Mouse (Mus musculus) MEL (cell line): ENCODE measurements around the gene 4931406P16Rik. TPM values are rescaled to one million over a fixed set of nuclear protein-coding genes. Genes with fewer than 3 reads are reported as not detected.

Experiments
- DNase-seq: peaks from one replicate; pipeline ENCODE4 v3.0.0; 2011; ENCODE audit warnings: low read depth, low spot score
- H3K27ac ChIP-seq: 2 replicates; pipeline ENCODE4 v1.5.1; 2012; ENCODE audit warnings: low read depth, mild to moderate bottlenecking, control low read depth, low read length, moderate library complexity; ENCODE audit not compliant: control insufficient read depth
- H3K27me3 ChIP-seq, 2 experiments: fragments of 150-350 bp in 1 of 2; sonication (generic) in 1 of 2; 2 replicates each; pipeline ENCODE4 v1.6.1; 2012; ENCODE audit warnings: low read length in 2 of 2, mild to moderate bottlenecking in 2 of 2, improper control_type of control experiment in 1 of 2, moderate library complexity in 1 of 2; ENCODE audit not compliant: insufficient read depth in 2 of 2, control insufficient read depth in 1 of 2
- H3K36me3 ChIP-seq, 2 experiments: 2 replicates each; pipeline ENCODE4 v1.6.1; 2012 to 2014; ENCODE audit warnings: low read length in 2 of 2, improper control_type of control experiment in 1 of 2, inconsistent platforms in 1 of 2, mild to moderate bottlenecking in 1 of 2; ENCODE audit not compliant: insufficient read depth in 2 of 2, control insufficient read depth in 1 of 2
- H3K4me1 ChIP-seq, 2 experiments: fragments of 150-350 bp in 1 of 2; sonication (generic) in 1 of 2; 2 replicates each; pipeline ENCODE4 v1.6.1; 2012; ENCODE audit warnings: low read length in 2 of 2, improper control_type of control experiment in 1 of 2, mild to moderate bottlenecking in 1 of 2; ENCODE audit not compliant: insufficient read depth in 2 of 2, control insufficient read depth in 1 of 2
- H3K4me3 ChIP-seq, 2 experiments: fragments of 150-350 bp in 1 of 2; sonication (generic) in 1 of 2; 2 replicates each; pipeline ENCODE4 v1.5.1; 2012; ENCODE audit warnings: low read depth in 2 of 2, low read length in 2 of 2, mild to moderate bottlenecking in 2 of 2, moderate library complexity in 2 of 2, control low read depth in 1 of 2, improper control_type of control experiment in 1 of 2; ENCODE audit not compliant: control insufficient read depth in 1 of 2, insufficient read depth in 1 of 2
- H3K79me2 ChIP-seq: 2 replicates; pipeline ENCODE4 v1.6.1; 2012; ENCODE audit warnings: mild to moderate bottlenecking, low read length, moderate library complexity; ENCODE audit not compliant: control insufficient read depth, poor library complexity, insufficient read depth
- H3K9ac ChIP-seq: 2 replicates; pipeline ENCODE4 v1.6.1; 2012; ENCODE audit warnings: low read depth, mild to moderate bottlenecking, control low read depth, low read length, moderate library complexity; ENCODE audit not compliant: control insufficient read depth, poor library complexity, severe bottlenecking
- H3K9me3 ChIP-seq: fragments of 150-350 bp; sonication (generic); replicated peaks from 2 replicates; pipeline ENCODE4 v1.6.1; 2012; ENCODE audit warnings: mild to moderate bottlenecking, low read length, improper control_type of control experiment, moderate library complexity; ENCODE audit not compliant: insufficient read depth
- BHLHE40 ChIP-seq: IDR thresholded peaks from 2 replicates; pipeline ENCODE4 v1.6.1; 2012; ENCODE audit warnings: low read depth, mild to moderate bottlenecking, inconsistent platforms, low read length, improper control_type of control experiment, borderline replicate concordance
- CHD1 ChIP-seq: IDR thresholded peaks from 2 replicates; pipeline ENCODE4 v1.6.1; 2012; ENCODE audit warnings: low read depth, mild to moderate bottlenecking, inconsistent platforms, low read length, improper control_type of control experiment
- CHD2 ChIP-seq: IDR thresholded peaks from 2 replicates; pipeline ENCODE4 v1.6.1; 2011; ENCODE audit warnings: low read length, improper control_type of control experiment
- E2F4 ChIP-seq: IDR thresholded peaks from 2 replicates; pipeline ENCODE4 v1.6.1; 2011; ENCODE audit warnings: low read depth, low read length, improper control_type of control experiment, borderline replicate concordance
- EP300 ChIP-seq, 2 experiments: IDR thresholded peaks; 2 replicates each; pipeline ENCODE4 v1.6.1; 2011; ENCODE audit warnings: improper control_type of control experiment in 2 of 2, low read length in 2 of 2, low read depth in 1 of 2, mild to moderate bottlenecking in 1 of 2
- HCFC1 ChIP-seq: IDR thresholded peaks from 2 replicates; pipeline ENCODE4 v1.6.1; 2012; ENCODE audit warnings: low read depth, mild to moderate bottlenecking, inconsistent platforms, low read length, improper control_type of control experiment, moderate library complexity
- JUND ChIP-seq: IDR thresholded peaks from 2 replicates; pipeline ENCODE4 v1.6.1; 2011; ENCODE audit warnings: low read depth, mild to moderate bottlenecking, improper control_type of control experiment, low read length
- KAT2A ChIP-seq: conservative IDR thresholded peaks from 2 replicates; pipeline ENCODE4 v1.6.1; 2012; ENCODE audit warnings: low read depth, low read length, improper control_type of control experiment, inconsistent platforms
- MAZ ChIP-seq: IDR thresholded peaks from 2 replicates; pipeline ENCODE4 v1.6.1; 2012; ENCODE audit warnings: low read depth, mild to moderate bottlenecking, inconsistent platforms, low read length, improper control_type of control experiment
- MXI1 ChIP-seq: IDR thresholded peaks from 2 replicates; pipeline ENCODE4 v1.6.1; 2011; ENCODE audit warnings: mild to moderate bottlenecking, low read depth, low read length, improper control_type of control experiment
- MYB ChIP-seq: IDR thresholded peaks from 2 replicates; pipeline ENCODE4 v1.6.1; 2011; ENCODE audit warnings: mild to moderate bottlenecking, low read depth, low read length, improper control_type of control experiment
- NELFE ChIP-seq: IDR thresholded peaks from 2 replicates; pipeline ENCODE4 v1.6.1; 2011; ENCODE audit warnings: low read depth, low read length, improper control_type of control experiment
- POLR2A ChIP-seq, 2 experiments: IDR thresholded peaks; 2 replicates each; pipeline ENCODE4 v1.6.1; 2011 to 2012; ENCODE audit warnings: low read length in 2 of 2, mild to moderate bottlenecking in 2 of 2, control low read depth in 1 of 2, improper control_type of control experiment in 1 of 2, low read depth in 1 of 2, moderate library complexity in 1 of 2; ENCODE audit not compliant: control insufficient read depth in 1 of 2, insufficient read depth in 1 of 2, poor library complexity in 1 of 2
- RAD21 ChIP-seq: IDR thresholded peaks from 2 replicates; pipeline ENCODE4 v1.6.1; 2011; ENCODE audit warnings: mild to moderate bottlenecking, low read depth, low read length, improper control_type of control experiment
- RCOR1 ChIP-seq: IDR thresholded peaks from 2 replicates; pipeline ENCODE4 v1.6.1; 2012; ENCODE audit warnings: low read depth, mild to moderate bottlenecking, inconsistent platforms, low read length, improper control_type of control experiment
- SMC3 ChIP-seq: IDR thresholded peaks from 2 replicates; pipeline ENCODE4 v1.6.1; 2011; ENCODE audit warnings: low read depth, low read length, improper control_type of control experiment
- TAL1 ChIP-seq: IDR thresholded peaks from 2 replicates; pipeline ENCODE4 v1.6.1; 2012; ENCODE audit warnings: mild to moderate bottlenecking, inconsistent platforms, low read length, moderate library complexity, mixed read lengths
- TBP ChIP-seq: IDR thresholded peaks from 2 replicates; pipeline ENCODE4 v1.8.0; 2011; ENCODE audit warnings: low read depth, low read length, improper control_type of control experiment
- UBTF ChIP-seq: IDR thresholded peaks from 2 replicates; pipeline ENCODE4 v1.6.1; 2012; ENCODE audit warnings: low read depth, mild to moderate bottlenecking, inconsistent platforms, low read length, improper control_type of control experiment, moderate library complexity, borderline replicate concordance; ENCODE audit not compliant: insufficient read depth
- USF2 ChIP-seq, 2 experiments: IDR thresholded peaks; 2 replicates each; pipeline ENCODE4 v1.6.1; 2011 to 2012; ENCODE audit warnings: improper control_type of control experiment in 2 of 2, low read length in 2 of 2, borderline replicate concordance in 1 of 2, inconsistent platforms in 1 of 2, low read depth in 1 of 2, mild to moderate bottlenecking in 1 of 2; ENCODE audit not compliant: insufficient read depth in 1 of 2
- ZC3H11A ChIP-seq: IDR thresholded peaks from 2 replicates; pipeline ENCODE4 v1.6.1; 2012; ENCODE audit warnings: low read depth, mild to moderate bottlenecking, inconsistent platforms, low read length, improper control_type of control experiment
- ZMIZ1 ChIP-seq: IDR thresholded peaks from 2 replicates; pipeline ENCODE4 v1.6.1; 2012; ENCODE audit warnings: low read depth, mild to moderate bottlenecking, inconsistent platforms, low read length, improper control_type of control experiment, moderate library complexity
- polyA plus RNA-seq, 2 experiments: library from polyadenylated mRNA; stranded (reverse) in 1 of 2; unstranded in 1 of 2; fragments of >175 nt in 1 of 2; fragments of >200 nt in 1 of 2; gene quantifications; 2 replicates each; pipeline versions ENCODE4 v1.2.1 to v1.2.4; 2012; ENCODE audit warnings: low replicate concordance in 2 of 2, low read depth in 1 of 2; ENCODE audit not compliant: insufficient read length in 2 of 2, insufficient read depth in 1 of 2, missing spikeins in 1 of 2
- total RNA-seq: library from RNA; depleted of rRNA; stranded (reverse); fragments of 300-350 nt; gene quantifications from 2 replicates; pipeline ENCODE4 v1.2.3, GENCODE M21; 2012

4931406P16Rik gene
- total and polyA plus RNA-seq, 3 experiments, result 7.8 to 18.0 TPM; not detected in 1

- Histone ChIP-seq H3K27me3 (no peaks in the 10 kb centered on the region), H3K9ac (no peak overlapping the region), H3K36me3 (peaks cover 3 to 7% of the 10 kb centered on the region in 2 experiments), H3K4me1 (peaks cover 0 to 12% of the 10 kb centered on the region in 2 experiments; a peak in 2 of 4 replicates), H3K27ac (no peak overlapping the region), H3K4me3 (no peak overlapping the region), H3K9me3 (no peaks in the 10 kb centered on the region), H3K79me2 (peaks cover 8% of the 10 kb centered on the region)
- DNase-seq, result no peak
- TF ChIP-seq NELFE (no peak), ZMIZ1 (no peak), CHD1 (no peak), CHD2 (no peak)
These were observed 120.5 kb downstream of the 4931406P16Rik start for GRCm38 (mm10) chr7:34192825-34193224.

- no peak overlapping the region for H3K27ac ChIP-seq
These were observed 123.9 kb downstream of the 4931406P16Rik start for GRCm38 (mm10) chr7:34189376-34189989.

More at GRCm38 (mm10) chr7:34189376-34189989, 123.9 kb downstream of the 4931406P16Rik start:
- no peaks in the 10 kb centered on the region for H3K9me3 ChIP-seq
- no peaks in the 10 kb centered on the region for H3K27me3 ChIP-seq
- peak; percentile 65 for DNase-seq
- no peak overlapping the region; the same call in 1 of the 2 replicates for H3K9ac ChIP-seq
- H3K4me1 ChIP-seq, result peaks cover 0 to 12% of the 10 kb centered on the region in 2 experiments; a peak in 2 of 4 replicates
- no peak overlapping the region for H3K4me3 ChIP-seq
- H3K36me3 ChIP-seq, result peaks cover 3 to 16% of the 10 kb centered on the region in 2 experiments
- peaks cover 3% of the 10 kb centered on the region; the same call in 1 of the 2 replicates for H3K79me2 ChIP-seq
- TF ChIP-seq MYB (no peak), RAD21 (no peak), POLR2A (IDR thresholded peaks at IDR 0.05; ENCODE audit: control insufficient read depth in 1 of 2, insufficient read depth in 1 of 2, low read depth in 1 of 2, low read length in 2 of 2, poor library complexity in 1 of 2) (no peak), USF2 (IDR thresholded peaks at IDR 0.05; ENCODE audit: borderline replicate concordance in 1 of 2, insufficient read depth in 1 of 2, low read depth in 1 of 2, low read length in 2 of 2) (no peak), JUND (no peak), MAZ (no peak), ZC3H11A (no peak), UBTF (no peak), MXI1 (no peak), TBP (peak; percentile 94), EP300 (IDR thresholded peaks at IDR 0.05; ENCODE audit: low read depth in 1 of 2, low read length in 2 of 2) (0 out of 4 replicates have a peak, but pooled peaks of 1 of the 2 experiments have one; percentile 31), SMC3 (no peak), BHLHE40 (peak; percentile 33; the same call in 1 of the 2 replicates), HCFC1 (no peak), KAT2A (no peak), TAL1 (0 out of 2 replicates have a peak, but pooled peaks have one; percentile 15), RCOR1 (no peak), E2F4 (no peak)
